Comparison of ENCODE assay signal across 9 mouse cellular contexts in the genomic region with DNA sequence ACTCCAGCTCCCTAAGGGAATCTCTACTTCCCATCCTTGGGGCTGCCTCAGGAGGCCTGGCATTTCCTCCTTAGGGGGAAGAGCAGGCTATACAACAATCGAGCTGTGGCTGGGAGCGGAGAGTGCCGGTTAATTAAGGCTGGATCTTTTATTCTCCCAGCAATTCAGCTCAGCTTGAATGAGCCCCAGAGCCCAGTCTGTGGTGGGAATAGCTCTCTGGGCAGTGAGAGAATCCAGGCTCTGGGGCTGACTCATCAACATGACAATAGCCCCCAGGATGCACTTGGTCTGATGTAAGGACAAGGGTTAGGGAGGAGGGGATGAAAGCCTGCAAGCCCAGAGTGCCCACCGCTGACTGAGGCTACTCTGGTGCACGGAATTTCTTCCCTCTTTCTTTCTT.
DNase-seq lines count a peak whose midpoint lies in the region; ATAC-seq and TF ChIP-seq lines count a peak whose summit lies in the region.
"Had no signal": no experiment of that assay in that cellular context is flagged by ENCODE, and none has a peak within 500 bp of the region (broad histone marks: within the 10 kb centered on the region; RNA-seq: fewer than 3 reads in every experiment).

No protein-coding gene starts in this region.

- in situ Hi-C loops in Patski (cut with MboI; ENCODE audit: low pct_unique_long_range_greater_than_20kb), result no loop called here

- no peaks in the 10 kb centered on the region for H3K9me3 ChIP-seq in embryonic facial prominence, embryonic 14.5 days (ENCODE audit: control insufficient read depth, low read length)
- H3K9me3 ChIP-seq in heart, embryonic 12.5 days (replicated peaks), result no peaks in the 10 kb centered on the region
- H3K9me3 ChIP-seq: embryonic facial prominence, embryonic 15.5 days had no signal

- H3K4me2 ChIP-seq in embryonic facial prominence, embryonic 14.5 days (ENCODE audit: low read depth, low read length), result no peak overlapping the region
- no peak overlapping the region for H3K4me2 ChIP-seq in heart, embryonic 12.5 days
- H3K4me2 ChIP-seq: embryonic facial prominence, embryonic 15.5 days had no signal

- ATAC-seq in Patski, result no peak
- peak; percentile 94; the same call in 1 of the 2 replicates for ATAC-seq in embryonic facial prominence, embryonic 14.5 days (ENCODE audit: low read depth)
- ATAC-seq in heart, embryonic 12.5 days (ENCODE audit: insufficient number of reproducible peaks, low FRiP score), result no peak

- POLR2A ChIA-PET in Patski (lab: Charles Lee), result no interaction called here

- TF ChIP-seq CTCF in Patski (IDR thresholded peaks at IDR 0.05), result no peak
- TF ChIP-seq CTCF in layer of hippocampus, adult 2 months (conservative IDR thresholded peaks at IDR 0.05), result no peak

- intact Hi-C loops in gastrocnemius, postnatal 14 days (cut with DNase I; ENCODE audit: low total_unique reads), result no loop called here

- DNase-seq in Patski (ENCODE audit: low read depth, low spot score), result peak; percentile 6
- DNase-seq in embryonic facial prominence, embryonic 14.5 days (ENCODE audit: low spot score), result peak; percentile 68
- peak; percentile 10 to 44 for DNase-seq in layer of hippocampus, adult 2 months (ENCODE audit: low spot score in 2 of 2)
- DNase-seq in neural tube, embryonic 10.5 days (ENCODE audit: extremely low spot score, low spot score), result peak; percentile 34
- no peak for DNase-seq in gastrocnemius, postnatal 14 days
- no peak for DNase-seq in adrenal gland, adult 18-20 months (ENCODE audit: low spot score in 2 of 2)
- no peak for DNase-seq in kidney, adult 9 months

- no peaks in the 10 kb centered on the region for H3K27me3 ChIP-seq in Patski
- no peaks in the 10 kb centered on the region for H3K27me3 ChIP-seq in embryonic facial prominence, embryonic 14.5 days (replicated peaks; ENCODE audit: control insufficient read depth, insufficient read depth, low read length)
- H3K27me3 ChIP-seq in heart, embryonic 12.5 days (replicated peaks), result no peaks in the 10 kb centered on the region
- H3K27me3 ChIP-seq: embryonic facial prominence, embryonic 15.5 days had no signal

- H3K4me3 ChIP-seq in embryonic facial prominence, embryonic 14.5 days (ENCODE audit: low read depth, low read length), result no peak overlapping the region
- no peak overlapping the region for H3K4me3 ChIP-seq in layer of hippocampus, adult 2 months
- H3K4me3 ChIP-seq in heart, embryonic 12.5 days, result no peak overlapping the region
- H3K4me3 ChIP-seq: embryonic facial prominence, embryonic 15.5 days had no signal

- no peaks in the 10 kb centered on the region for H3K36me3 ChIP-seq in embryonic facial prominence, embryonic 14.5 days (ENCODE audit: control insufficient read depth, insufficient read depth, low read length)
- H3K36me3 ChIP-seq in heart, embryonic 12.5 days, result no peaks in the 10 kb centered on the region
- H3K36me3 ChIP-seq: embryonic facial prominence, embryonic 15.5 days had no signal

- H3K4me1 ChIP-seq in embryonic facial prominence, embryonic 14.5 days (ENCODE audit: control insufficient read depth, insufficient read depth, low read length), result no peaks in the 10 kb centered on the region
- H3K4me1 ChIP-seq in heart, embryonic 12.5 days (replicated peaks), result no peaks in the 10 kb centered on the region
- H3K4me1 ChIP-seq: embryonic facial prominence, embryonic 15.5 days had no signal

- H3K9ac ChIP-seq in embryonic facial prominence, embryonic 14.5 days (ENCODE audit: low read depth, low read length), result no peak overlapping the region
- H3K9ac ChIP-seq in heart, embryonic 12.5 days, result no peak overlapping the region
- H3K9ac ChIP-seq: embryonic facial prominence, embryonic 15.5 days had no signal

- no peak overlapping the region for H3K27ac ChIP-seq in embryonic facial prominence, embryonic 14.5 days (replicated peaks; ENCODE audit: low read depth, low read length)
- H3K27ac ChIP-seq in layer of hippocampus, adult 2 months, result peak overlapping the region; percentile 46; the same call in 1 of the 2 replicates
- no peak overlapping the region for H3K27ac ChIP-seq in heart, embryonic 12.5 days (ENCODE audit: poor library complexity, severe bottlenecking)
- H3K27ac ChIP-seq: embryonic facial prominence, embryonic 15.5 days had no signal

- CTCF ChIA-PET in Patski (lab: Charles Lee), result no interaction called here

- 15% methylated on average over 5 of the region's 5 CpGs for WGBS in embryonic facial prominence, embryonic 14.5 days
- WGBS in heart, embryonic 12.5 days, result 13% methylated on average over 5 of the region's 5 CpGs

Comparison
In these comparisons a context has a peak if more than half of its experiments do, and no peak if none do; other contexts are left out.
1. DNase-seq: peak in Patski (single experiment), embryonic facial prominence, embryonic 14.5 days (single experiment), layer of hippocampus, adult 2 months (2 of 2) and neural tube, embryonic 10.5 days (single experiment); none in gastrocnemius, postnatal 14 days (single experiment), adrenal gland, adult 18-20 months (0 of 2) and kidney, adult 9 months (single experiment).